Mouse (Mus musculus) cortical plate, adult 2 months (tissue): ENCODE results near the gene Hbp1. TPM values are rescaled to one million over a fixed set of nuclear protein-coding genes. Genes with fewer than 3 reads are reported as not detected.

Source experiments
- H3K27ac ChIP-seq: fragments of 200-500 bp; 2 replicates; pipeline ENCODE4 v1.5.1; 2012; ENCODE audit warnings: low read length, control low read depth, inconsistent platforms; ENCODE audit not compliant: insufficient read depth
- H3K4me1 ChIP-seq: fragments of 200-500 bp; 2 replicates; pipeline ENCODE4 v1.6.1; 2011; ENCODE audit warnings: low read length; ENCODE audit not compliant: control insufficient read depth, insufficient read depth
- H3K4me3 ChIP-seq: fragments of 200-500 bp; 2 replicates; pipeline ENCODE4 v1.5.1; 2011; ENCODE audit warnings: mild to moderate bottlenecking, low read length, control low read depth; ENCODE audit not compliant: insufficient read depth
- CTCF ChIP-seq: fragments of 200-500 bp; IDR thresholded peaks from 2 replicates; pipeline ENCODE4 v1.5.1; 2011; ENCODE audit warnings: mild to moderate bottlenecking, control low read depth, low read length; ENCODE audit not compliant: insufficient read depth; ENCODE audit errors: extremely low read depth
- POLR2A ChIP-seq: fragments of 200-500 bp; IDR thresholded peaks from 2 replicates; pipeline ENCODE4 v1.6.1; 2011; ENCODE audit warnings: mild to moderate bottlenecking, low read length, control low read depth; ENCODE audit not compliant: insufficient read depth; ENCODE audit errors: extremely low read depth
- polyA plus RNA-seq: library from polyadenylated mRNA; depleted of rRNA; stranded (reverse); fragments of >200 nt; gene quantifications from 2 replicates; pipeline ENCODE4 v1.2.3, GENCODE M21; 2012

The Hbp1 gene
- polyA plus RNA-seq, 1 experiment = 37.2 TPM

DNA sequence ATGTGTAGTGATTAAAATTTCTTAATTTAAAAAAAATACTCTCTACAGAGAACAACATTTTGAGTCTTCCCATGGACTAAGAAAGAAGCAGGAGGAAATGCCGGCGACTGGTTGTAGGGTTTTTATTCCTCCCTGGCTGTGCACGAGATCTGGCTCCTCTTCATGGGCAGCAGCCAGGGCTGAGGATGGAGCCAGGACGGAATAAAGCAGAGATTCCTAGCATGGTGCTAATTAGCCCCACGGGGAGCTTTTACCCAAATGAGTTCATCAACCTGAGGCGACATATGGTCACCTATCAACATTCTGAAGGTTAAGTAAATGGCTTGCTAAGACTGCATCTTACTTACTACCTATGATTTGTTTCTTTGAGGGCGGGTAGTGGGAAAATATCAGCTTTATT is 32.9 kb upstream of the Hbp1 start:
- peaks cover 9% of the 10 kb centered on the region for H3K4me1 ChIP-seq
- no peak overlapping the region for H3K27ac ChIP-seq
- TF ChIP-seq CTCF (no peak), POLR2A (no peak)
- H3K4me3 ChIP-seq = no peak overlapping the region

DNA sequence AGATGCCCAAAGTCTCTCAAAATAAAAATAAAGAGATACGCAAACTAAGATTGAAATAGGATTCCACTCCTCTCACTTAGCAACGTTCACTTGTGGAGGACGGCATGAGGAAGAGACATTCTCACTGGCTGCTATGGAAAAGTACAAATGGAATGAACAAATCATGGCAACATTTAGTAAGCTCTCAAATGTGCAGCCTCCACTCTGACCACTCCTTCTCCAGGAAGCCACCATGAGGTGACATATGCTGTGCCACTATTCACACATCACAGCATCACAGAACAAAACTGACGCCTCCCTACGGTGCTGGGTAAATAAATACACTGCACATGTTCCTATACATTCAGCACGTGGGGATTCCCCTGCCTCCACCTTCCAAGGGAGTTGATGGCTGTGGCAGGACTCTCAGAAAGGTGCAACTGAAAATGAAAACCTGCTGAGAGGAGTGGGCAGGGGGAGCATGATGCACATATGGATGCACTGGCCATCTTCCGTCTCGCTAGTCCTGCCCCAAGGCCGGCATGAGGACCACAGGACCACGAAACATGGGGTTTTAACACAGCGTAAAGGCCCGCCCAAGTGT is 27.4 kb upstream of the Hbp1 start:
- no peak overlapping the region for H3K4me3 ChIP-seq
- peaks cover 10% of the 10 kb centered on the region for H3K4me1 ChIP-seq
- H3K27ac ChIP-seq = no peak overlapping the region
- no peak for TF ChIP-seq POLR2A
- TF ChIP-seq CTCF = no peak

DNA sequence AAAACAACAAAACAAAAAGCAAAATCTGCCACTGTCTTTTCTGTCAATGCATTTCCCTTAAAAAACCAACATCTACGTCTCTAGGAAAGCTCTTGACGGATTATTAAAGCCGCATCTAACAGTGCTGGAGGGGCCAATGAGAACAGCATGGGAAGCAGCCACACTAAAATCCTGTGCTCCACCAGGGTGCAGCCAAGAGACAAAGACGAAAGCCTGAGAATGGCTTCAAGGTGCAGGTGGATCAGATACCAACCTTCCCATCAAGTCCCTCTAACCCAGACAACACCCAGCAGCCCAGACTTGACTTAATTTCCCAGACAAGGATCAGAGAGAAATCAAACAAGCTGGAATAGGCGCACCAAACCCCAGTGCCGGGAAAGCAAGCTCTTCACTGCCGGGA is 26.2 kb upstream of the Hbp1 start:
- no peak overlapping the region for H3K4me3 ChIP-seq
- peaks cover 10% of the 10 kb centered on the region for H3K4me1 ChIP-seq
- H3K27ac ChIP-seq = no peak overlapping the region
- TF ChIP-seq POLR2A (no peak), CTCF (peak; percentile 43; the same call in 1 of the 2 replicates)

DNA sequence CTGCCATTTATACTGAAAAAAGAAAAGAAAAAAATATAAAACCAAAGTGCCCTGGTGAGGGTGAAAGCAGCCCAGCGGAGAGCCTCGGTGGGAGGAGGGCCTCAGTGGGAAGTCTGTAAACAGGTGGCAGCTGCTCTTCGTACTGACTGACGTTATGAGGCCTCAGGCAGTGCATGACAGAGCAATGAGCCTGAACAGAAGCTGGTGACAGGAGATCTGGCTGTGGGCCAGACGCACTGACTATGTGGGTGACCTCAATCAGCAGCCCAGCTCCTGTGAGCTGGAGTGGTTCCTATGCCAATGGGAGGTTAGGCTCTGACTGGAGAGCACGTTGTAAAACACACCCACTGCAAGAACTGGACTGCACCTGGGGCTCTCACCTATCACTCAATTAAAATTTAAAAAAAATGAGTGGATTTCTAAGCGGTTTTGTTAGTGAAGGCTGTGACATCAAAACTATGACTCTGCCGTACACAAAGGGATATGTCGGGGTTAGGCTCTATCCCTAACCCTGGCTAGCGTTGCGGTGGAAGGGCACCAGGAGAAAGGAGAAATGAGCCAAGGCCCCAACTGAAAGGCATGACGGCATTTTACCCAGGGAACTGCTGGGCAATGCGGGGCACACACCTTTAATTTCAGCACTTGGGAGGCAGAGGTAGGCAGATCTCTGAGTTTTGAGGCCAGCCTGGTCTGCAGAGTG is 23.3 kb upstream of the Hbp1 start:
- TF ChIP-seq POLR2A = no peak
- no peak for TF ChIP-seq CTCF
- Histone ChIP-seq H3K27ac (no peak overlapping the region), H3K4me1 (peaks cover 10% of the 10 kb centered on the region), H3K4me3 (no peak overlapping the region)

DNA sequence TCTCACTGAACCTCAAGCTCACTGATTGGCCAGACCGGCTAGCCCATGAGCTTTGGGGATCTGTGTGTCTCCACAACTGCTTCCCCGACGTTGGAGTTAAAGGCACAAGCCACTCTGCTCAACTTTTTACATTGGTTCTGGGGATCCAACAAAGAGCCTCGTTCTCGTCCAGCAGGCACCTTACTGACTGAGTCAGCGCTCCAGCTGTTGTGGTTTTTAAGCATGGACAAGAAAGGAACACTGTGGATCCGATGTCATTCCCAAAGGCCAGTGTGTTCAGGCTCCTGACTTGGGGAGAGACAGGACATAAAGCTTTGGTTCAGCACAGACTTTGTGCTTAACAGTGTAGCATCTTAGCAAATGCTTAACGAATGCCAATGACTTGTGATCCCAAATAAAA is 21.2 kb upstream of the Hbp1 start:
- Histone ChIP-seq H3K4me1 (peaks cover 1% of the 10 kb centered on the region; the same call in 1 of the 2 replicates), H3K4me3 (no peak overlapping the region), H3K27ac (no peak overlapping the region)
- no peak for TF ChIP-seq POLR2A
- no peak for TF ChIP-seq CTCF

DNA sequence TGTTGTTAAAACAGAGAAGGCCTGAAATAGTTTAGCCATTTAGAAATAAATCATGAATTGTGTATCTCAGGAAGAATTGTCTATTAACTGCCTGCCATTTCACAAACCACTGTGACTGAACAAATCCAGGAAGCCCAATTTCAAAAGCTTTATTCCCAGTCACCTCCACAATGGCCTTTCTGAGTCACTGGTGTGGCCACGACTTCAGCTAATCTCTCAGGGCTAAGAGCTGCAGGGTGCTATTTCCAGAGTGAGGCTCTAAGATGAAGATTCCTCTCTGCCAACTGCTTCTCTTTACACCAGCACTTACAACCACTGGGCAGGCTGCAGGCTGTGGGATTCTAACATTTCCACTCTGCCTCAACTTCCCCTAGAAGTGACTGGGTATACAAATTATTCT is 18.8 kb upstream of the Hbp1 start:
- TF ChIP-seq POLR2A (no peak), CTCF (no peak)
- H3K4me3 ChIP-seq = no peak overlapping the region
- no peak overlapping the region for H3K27ac ChIP-seq
- peaks cover 1% of the 10 kb centered on the region; the same call in 1 of the 2 replicates for H3K4me1 ChIP-seq

DNA sequence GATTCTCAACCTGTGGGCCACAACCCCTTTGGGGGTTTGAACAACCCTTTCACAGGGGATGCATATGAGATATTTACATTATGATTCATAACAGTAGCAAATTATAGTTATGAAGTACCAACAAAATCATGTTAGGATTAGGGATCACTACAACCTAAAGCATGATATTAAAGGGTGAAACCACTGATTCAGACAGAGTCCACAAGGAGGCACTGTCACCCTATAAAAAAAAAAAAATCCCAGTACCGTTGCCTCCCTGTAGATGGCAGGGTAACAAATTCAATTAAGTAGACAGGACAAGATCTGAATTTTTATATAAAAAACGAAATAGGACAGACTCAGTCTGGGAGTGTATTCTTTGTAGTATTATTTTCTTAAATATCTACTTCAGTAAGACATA is 17.2 kb upstream of the Hbp1 start:
- TF ChIP-seq CTCF (peak; percentile 48; the same call in 1 of the 2 replicates), POLR2A (no peak)
- Histone ChIP-seq H3K4me3 (no peak overlapping the region), H3K27ac (no peak overlapping the region), H3K4me1 (no peaks in the 10 kb centered on the region; the same call in 1 of the 2 replicates)

DNA sequence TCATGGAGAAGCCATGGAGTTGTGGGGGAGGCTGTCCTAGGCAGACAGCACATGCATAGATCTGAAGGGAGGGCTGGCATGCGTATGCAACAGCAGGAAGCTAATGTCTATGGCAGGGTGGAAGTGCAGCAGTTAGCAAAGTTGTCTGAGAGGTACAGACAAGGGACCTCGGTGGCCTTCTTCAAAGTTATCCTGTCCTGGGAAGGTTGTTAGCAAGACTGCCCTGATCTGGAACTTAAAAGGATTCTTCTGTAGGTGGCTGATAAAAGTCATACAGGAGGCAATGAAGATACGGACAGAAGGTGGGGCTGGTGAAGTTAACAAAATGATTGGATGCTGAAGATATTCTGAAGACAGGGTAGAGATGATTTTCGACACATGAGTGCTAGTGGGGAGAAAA is 16.1 kb upstream of the Hbp1 start:
- H3K4me1 ChIP-seq = no peaks in the 10 kb centered on the region; the same call in 1 of the 2 replicates
- no peak overlapping the region for H3K27ac ChIP-seq
- TF ChIP-seq CTCF (no peak), POLR2A (no peak)
- no peak overlapping the region for H3K4me3 ChIP-seq

DNA sequence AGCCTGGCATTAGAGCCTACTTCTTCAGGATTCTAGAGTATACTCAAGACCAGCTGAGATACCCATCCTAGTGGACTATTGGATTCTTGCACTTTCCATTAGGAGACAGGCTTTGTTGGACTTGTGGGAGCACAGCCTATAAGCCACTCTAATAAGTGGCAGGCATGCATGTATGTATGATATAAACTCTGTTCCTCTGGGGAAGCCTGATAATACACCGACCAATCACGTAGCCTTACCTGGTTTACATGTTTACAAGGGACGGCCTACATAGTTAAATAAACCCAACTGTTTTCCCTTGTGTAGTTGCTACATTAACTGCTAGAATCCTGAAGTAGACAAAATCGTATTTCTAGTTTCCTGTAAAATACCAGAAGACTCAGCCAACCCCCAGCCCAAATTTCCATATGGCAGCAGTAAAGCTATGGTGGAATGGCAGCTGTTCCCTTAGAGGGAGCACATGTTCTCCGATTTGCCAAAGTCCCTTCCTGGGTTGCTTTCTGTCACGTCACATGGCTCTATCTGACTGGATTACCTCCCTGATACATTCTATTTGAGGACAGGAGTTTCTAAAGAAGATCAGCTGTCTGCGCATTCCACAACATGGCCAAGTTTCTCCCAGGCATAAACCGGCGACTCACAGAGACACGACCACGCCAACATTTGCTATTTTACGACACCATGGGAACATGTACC is 15.3 kb upstream of the Hbp1 start:
- H3K4me3 ChIP-seq = no peak overlapping the region
- no peak overlapping the region for H3K27ac ChIP-seq
- no peaks in the 10 kb centered on the region; the same call in 1 of the 2 replicates for H3K4me1 ChIP-seq
- TF ChIP-seq POLR2A (no peak), CTCF (no peak)
